Mouse (Mus musculus): ENCODE measurements around the gene Cpm.
"Not testable (repeated sequence)": the region's sequence is repeated elsewhere in the genome, so short reads cannot be mapped to it uniquely, and the experiment has no call there.

Gene Cpm

DNA sequence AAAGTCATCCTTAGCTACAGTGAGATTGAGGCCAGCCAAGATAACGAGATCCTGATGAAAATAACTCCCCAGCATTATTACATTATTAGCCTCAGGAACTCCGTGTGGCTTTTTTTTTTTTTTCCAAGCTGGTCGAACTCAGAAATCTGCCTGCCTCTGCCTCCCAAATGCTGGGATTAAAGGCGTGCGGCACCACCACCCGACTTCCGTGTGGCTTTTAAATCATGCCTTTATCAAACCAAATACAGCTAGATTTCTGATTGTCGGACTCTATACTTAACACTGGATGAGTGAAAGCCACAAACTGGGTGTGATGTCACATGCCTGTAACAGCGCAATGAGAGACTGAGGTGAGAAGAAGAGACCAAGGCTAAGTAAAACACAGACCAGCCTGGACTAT, 83.6 kb downstream of the Cpm start:
- no peak for DNase-seq (ENCODE audit: extremely low read depth, low read depth, low spot score)

DNA sequence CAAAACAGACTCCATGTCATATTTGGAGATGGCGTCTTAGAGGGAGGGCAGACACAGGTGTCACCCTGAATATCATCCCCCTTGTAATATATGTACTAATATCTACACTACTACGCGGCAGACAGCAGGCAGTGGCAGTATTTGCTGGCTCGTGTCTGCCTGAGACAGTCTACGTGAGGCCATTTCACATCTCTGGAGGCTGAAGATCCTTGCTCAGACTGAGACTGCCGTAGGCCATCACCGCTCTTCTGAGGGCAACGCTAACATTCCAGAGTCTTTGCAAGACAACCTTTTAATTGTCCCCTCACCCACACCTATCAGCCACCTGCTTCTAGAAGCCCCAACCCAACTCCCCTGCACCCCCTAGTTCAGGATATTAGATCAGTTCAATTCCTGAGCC, 84.2 kb downstream of the Cpm start:
- no peak for DNase-seq (ENCODE audit: extremely low read depth, low read depth, low spot score)

GRCm38 (mm10) chr10:117714048-117714545, 84.8 kb downstream of the Cpm start:
- DNase-seq (ENCODE audit: extremely low read depth, low read depth, low spot score), result no peak

GRCm38 (mm10) chr10:117714928-117715500, 85.7 kb downstream of the Cpm start:
- DNase-seq (ENCODE audit: extremely low read depth, low read depth, low spot score), result no peak

GRCm38 (mm10) chr10:117715654-117716053, 86.4 kb downstream of the Cpm start:
- DNase-seq (ENCODE audit: extremely low read depth, low read depth, low spot score), result not testable (repeated sequence)

GRCm38 (mm10) chr10:117716686-117717085, 87.4 kb downstream of the Cpm start:
- DNase-seq (ENCODE audit: extremely low read depth, low read depth, low spot score), result no peak

GRCm38 (mm10) chr10:117717583-117717982, 88.3 kb downstream of the Cpm start:
- DNase-seq (ENCODE audit: extremely low read depth, low read depth, low spot score), result no peak

DNA sequence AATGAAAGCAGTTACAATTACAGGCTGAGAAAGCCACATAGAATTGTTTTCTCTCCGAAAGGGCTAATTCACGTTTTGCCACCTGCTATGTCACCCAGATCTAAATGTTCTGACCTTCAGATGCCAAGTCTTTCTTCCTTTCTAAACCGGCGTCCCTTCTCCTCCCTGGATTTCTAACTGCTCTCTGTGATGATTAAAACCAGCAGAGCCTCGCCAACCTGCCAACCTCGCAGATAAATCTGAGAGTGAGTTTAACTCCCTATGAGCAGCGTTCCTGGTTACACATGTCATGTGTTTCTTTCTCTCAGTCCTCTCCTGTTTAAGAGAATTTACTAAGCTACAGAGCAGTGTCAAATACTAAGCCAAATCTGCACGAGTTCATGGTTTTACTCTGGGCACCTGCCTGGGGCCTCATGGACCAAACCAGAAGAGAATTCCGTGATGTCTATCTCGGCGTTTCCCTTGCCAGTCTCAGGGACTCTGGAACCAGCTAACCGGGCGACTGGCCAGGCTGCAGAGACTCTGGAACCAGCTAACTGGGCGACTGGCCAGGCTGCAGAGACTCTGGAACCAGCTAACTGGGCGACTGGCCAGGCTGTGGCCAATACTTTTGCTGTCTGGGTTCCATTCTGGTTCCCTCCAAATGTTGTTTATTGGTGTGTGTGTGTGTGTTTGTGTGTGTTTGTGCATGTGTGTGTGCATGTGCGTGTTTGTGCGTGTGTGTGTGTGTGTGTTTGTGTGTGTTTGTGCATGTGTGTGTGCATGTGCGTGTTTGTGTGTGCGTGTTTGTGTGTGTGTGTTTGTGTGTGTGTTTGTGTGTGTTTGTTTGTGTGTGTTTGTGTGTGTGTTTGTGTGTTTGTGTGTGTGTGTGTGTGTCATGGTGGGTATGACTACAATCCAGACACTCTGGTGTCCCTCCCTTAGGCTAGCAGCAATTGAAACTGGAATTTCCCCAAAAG, 89.1 kb downstream of the Cpm start:
- DNase-seq (ENCODE audit: extremely low read depth, low read depth, low spot score), result no peak

GRCm38 (mm10) chr10:117724136-117724718, 94.9 kb downstream of the Cpm start:
- DNase-seq (ENCODE audit: extremely low read depth, low read depth, low spot score), result no peak

GRCm38 (mm10) chr10:117724804-117725361, 95.6 kb downstream of the Cpm start:
- no peak for DNase-seq (ENCODE audit: extremely low read depth, low read depth, low spot score)

GRCm38 (mm10) chr10:117725671-117726070, 96.4 kb downstream of the Cpm start:
- no peak for DNase-seq (ENCODE audit: extremely low read depth, low read depth, low spot score)

GRCm38 (mm10) chr10:117726350-117726749, 97.0 kb downstream of the Cpm start:
- no peak for DNase-seq (ENCODE audit: extremely low read depth, low read depth, low spot score)

- no peak for DNase-seq (ENCODE audit: extremely low read depth, low read depth, low spot score)
Observed at GRCm38 (mm10) chr10:117726888-117727385, 97.6 kb downstream of the Cpm start.

GRCm38 (mm10) chr10:117727518-117728110, 98.3 kb downstream of the Cpm start:
- no peak for DNase-seq (ENCODE audit: extremely low read depth, low read depth, low spot score)

DNA sequence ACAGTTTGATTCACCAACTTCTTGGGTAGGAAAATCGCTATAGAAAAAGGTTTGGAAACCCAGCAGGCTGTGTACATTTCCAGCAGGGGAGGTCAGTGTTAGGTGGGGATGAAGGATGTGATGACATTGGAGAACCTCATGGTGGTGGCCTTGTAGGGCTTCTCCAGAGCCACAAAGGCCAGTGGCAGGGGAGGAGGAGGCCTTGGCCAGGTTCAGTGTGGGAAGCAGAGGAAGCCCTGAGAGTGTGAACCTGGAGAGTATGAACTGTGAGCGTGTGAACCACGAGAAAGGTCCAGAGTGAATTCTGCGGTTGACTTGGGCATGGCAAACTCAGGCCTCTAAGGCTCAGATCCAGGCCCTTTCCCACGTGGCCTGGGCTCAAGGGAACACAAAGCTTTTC, 99.3 kb downstream of the Cpm start:
- no peak for DNase-seq (ENCODE audit: extremely low read depth, low read depth, low spot score)

DNA sequence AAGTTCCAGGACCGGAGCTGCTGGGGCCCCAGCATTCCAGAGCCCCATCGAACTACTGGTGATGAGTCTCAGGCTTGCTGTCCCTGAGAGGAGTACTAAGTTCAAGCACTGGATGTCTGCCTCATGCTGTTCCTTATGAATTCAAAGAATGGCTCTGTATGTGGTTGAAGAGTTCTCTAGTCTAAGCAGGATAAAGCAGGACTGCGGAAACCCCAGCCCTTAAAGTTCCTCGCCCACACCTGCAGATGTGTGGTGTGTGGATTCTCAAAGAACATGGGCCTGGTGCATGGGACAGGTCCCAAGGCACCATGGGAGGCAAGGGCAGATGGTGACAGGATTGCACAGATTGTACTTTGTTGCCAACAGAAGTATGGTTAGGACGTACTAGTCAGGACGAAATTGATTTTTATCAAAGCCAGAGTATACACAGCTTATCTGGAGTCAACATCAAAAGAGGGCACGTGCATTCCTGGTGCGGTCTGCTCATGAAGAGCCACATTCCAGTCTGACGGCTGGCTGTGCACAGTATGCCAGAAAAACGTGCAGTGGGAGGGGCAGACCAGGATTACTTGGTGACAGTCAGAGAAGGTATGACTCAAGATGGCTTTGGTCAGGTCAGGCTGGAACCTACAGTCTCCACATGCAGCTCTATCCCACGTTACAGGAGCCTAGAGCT, 100.0 kb downstream of the Cpm start:
- DNase-seq (ENCODE audit: extremely low read depth, low read depth, low spot score), result no peak

DNA sequence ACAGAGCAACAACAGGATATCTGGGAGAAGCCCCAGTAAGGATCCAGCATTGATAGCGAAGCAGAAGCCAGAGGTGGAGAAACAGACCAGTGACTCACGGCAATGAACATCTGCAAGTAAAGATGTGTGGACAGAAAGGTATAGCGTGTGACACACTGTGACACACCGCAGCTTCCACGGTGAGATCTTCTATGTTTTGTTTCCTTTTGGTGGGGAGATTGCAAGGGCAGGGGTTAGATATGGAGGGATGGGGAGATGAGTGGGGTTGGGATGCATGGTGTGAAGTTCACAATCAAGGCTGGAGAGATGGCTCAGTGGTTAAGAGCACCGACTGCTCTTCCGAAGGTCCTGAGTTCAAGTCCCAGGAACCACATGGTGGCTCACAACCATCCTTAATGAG, 100.8 kb downstream of the Cpm start:
- no peak for DNase-seq (ENCODE audit: extremely low read depth, low read depth, low spot score)

DNA sequence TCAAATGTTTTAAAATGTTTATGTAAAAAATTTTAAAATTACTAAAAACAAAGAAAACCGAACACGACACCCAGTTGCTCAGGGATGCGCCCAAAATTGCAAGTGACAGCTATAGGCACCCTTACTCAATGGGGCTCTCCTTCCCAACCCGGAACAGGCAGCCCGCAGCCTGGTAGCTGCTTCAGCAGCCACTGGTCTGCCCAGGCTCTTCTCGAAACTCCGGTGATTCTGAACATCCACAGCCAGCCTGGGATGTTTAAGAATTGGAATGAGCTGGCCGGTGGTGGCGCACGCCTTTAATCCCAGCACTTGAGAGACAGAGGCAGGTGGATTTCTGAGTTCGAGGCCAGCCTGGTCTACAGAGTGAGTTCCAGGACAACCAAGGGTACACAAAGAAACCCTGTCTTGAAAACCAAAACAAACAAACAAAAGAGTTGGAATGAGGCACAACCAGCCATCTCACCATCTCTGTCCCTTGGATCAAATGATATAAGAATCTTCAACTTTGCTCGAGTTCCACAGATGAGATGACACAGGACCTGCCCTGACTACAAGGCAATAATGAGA, 101.4 kb downstream of the Cpm start:
- DNase-seq (ENCODE audit: extremely low read depth, low read depth, low spot score), result no peak

GRCm38 (mm10) chr10:117731244-117732101, 102.2 kb downstream of the Cpm start:
- DNase-seq (ENCODE audit: extremely low read depth, low read depth, low spot score), result no peak
